Mouse (Mus musculus) heart, embryonic 11.5 days (tissue): ENCODE measurements around the gene Bri3bp. TPM values are rescaled to one million over a fixed set of nuclear protein-coding genes. Genes with fewer than 3 reads are reported as not detected.

ENCODE experiments used
- ATAC-seq: fragments of 200-750 bp; cut with Nextera tagmentation; replicated peaks from 2 replicates; pipeline ENCODE4 v1.8.0; 2017; ENCODE audit warnings: moderate library complexity; ENCODE audit not compliant: insufficient number of reproducible peaks, low FRiP score, low TSS enrichment
- H3K27ac ChIP-seq: fragments of 300-500 bp; sonication (generic); 2 replicates; pipeline ENCODE4 v1.5.1; 2014; ENCODE audit warnings: mild to moderate bottlenecking, low read depth, low read length
- H3K27me3 ChIP-seq: fragments of 300-500 bp; sonication (generic); 2 replicates; pipeline ENCODE4 v1.6.1; 2014; ENCODE audit warnings: mild to moderate bottlenecking, low read length, mixed read lengths; ENCODE audit not compliant: control insufficient read depth, insufficient read depth
- H3K36me3 ChIP-seq: fragments of 300-500 bp; sonication (generic); 2 replicates; pipeline ENCODE4 v1.6.1; 2014; ENCODE audit warnings: mild to moderate bottlenecking, low read length, moderate library complexity, mixed read lengths; ENCODE audit not compliant: control insufficient read depth, insufficient read depth
- H3K4me1 ChIP-seq: fragments of 300-500 bp; sonication (generic); 2 replicates; pipeline ENCODE4 v1.6.1; 2014; ENCODE audit warnings: low read length; ENCODE audit not compliant: control insufficient read depth, insufficient read depth
- H3K4me2 ChIP-seq: fragments of 300-500 bp; sonication (generic); 2 replicates; pipeline ENCODE4 v1.6.1; 2014; ENCODE audit warnings: mild to moderate bottlenecking, moderate library complexity
- H3K4me3 ChIP-seq: fragments of 300-500 bp; sonication (generic); 2 replicates; pipeline ENCODE4 v1.5.1; 2014; ENCODE audit warnings: low read depth, low read length
- H3K9ac ChIP-seq: fragments of 300-500 bp; sonication (generic); 2 replicates; pipeline ENCODE4 v1.6.1; 2014; ENCODE audit warnings: mild to moderate bottlenecking, low read depth, low read length, moderate library complexity
- H3K9me3 ChIP-seq: fragments of 300-500 bp; sonication (generic); replicated peaks from 2 replicates; pipeline ENCODE4 v1.6.1; 2016; ENCODE audit warnings: low read length; ENCODE audit not compliant: control insufficient read depth
- WGBS: fragments of 180-500 bp; shearing (Covaris S2); extraction: QIAGEN DNeasy Blood & Tissue Kit; methylation state at CpG from one replicate; pipeline ENCODE4 v1.1.7; 2014; ENCODE audit not compliant: insufficient replicate concordance; 5-methylcytosine and 5-hydroxymethylcytosine counted together
- polyA plus RNA-seq: library from polyadenylated mRNA; unstranded; fragments of >200 nt; fragmentation: Nextera tagmentation; extraction: Ambion mirVana; gene quantifications from 2 replicates; pipeline ENCODE4 v1.2.1, GENCODE M21; 2014

Bri3bp gene
- polyA plus RNA-seq, 1 experiment from 2014 or later: 32.7 TPM

DNA sequence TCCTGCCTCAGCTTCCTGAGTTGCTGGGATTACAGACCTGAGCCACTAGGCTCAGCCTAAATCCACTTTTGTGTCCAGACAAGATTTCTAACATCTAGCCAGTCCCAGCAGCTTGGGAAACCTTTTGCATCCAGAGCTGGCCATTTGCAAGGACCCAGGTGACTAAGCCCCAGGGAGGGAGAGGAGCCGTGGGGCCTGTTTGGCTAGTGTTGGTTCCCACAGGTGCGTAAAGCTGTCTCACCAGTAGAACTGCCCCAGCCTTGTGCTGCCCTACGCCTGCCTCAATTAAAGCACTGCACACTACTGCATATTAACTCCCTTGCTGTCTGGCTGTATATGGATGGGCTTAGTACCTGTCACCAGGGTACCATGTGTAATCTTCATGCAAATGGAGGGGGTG, 38.0 kb downstream of the Bri3bp start:
- H3K4me2 ChIP-seq: no peak overlapping the region
- no peak overlapping the region for H3K27ac ChIP-seq
- peaks cover 12% of the 10 kb centered on the region; the same call in 1 of the 2 replicates for H3K4me1 ChIP-seq
- no peak overlapping the region for H3K9ac ChIP-seq
- H3K36me3 ChIP-seq: peaks cover 6% of the 10 kb centered on the region
- ATAC-seq: no peak
- H3K27me3 ChIP-seq: no peaks in the 10 kb centered on the region
- H3K9me3 ChIP-seq: no peaks in the 10 kb centered on the region
- 84% methylated on average over 3 of the region's 3 CpGs for WGBS
- H3K4me3 ChIP-seq: no peak overlapping the region

DNA sequence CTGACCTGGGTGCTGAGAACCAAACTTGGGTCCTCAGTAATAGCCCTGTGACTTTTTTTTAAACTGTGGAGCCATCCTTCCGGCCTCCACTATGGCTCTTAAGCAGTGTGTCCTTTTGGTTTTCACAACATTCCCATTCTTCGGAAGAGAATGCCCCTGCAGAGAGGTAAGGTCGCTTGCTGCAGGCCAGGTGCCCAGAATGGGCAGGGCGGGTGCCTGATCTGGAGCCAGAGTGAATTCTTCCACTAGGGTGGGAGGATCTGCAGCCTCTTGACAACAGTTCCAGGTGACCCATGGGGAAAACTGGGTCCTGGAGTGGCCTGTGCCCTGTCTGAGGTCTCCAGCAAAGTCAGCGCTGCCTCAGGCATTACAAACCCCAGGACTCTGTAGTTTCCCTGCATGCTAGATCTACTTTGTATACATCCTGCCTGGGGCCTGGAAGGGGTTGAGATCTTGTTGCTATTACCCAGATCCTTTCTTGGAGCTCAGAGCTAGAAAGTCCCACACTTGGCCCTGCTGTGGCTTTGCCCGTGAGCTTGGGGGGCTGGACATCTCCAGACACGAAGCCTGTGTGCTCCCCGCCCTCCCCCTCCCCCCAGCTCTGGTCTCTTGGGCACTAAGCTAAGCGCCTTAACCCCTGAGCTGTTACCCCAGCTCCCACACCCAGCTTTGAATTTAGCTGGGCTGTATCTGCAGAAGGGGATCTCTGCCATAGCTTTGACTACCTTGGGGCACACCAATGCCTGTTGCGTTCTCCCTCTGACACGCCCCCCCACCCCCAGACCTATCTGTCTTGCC, 39.3 kb downstream of the Bri3bp start:
- H3K4me2 ChIP-seq: no peak overlapping the region
- no peak for ATAC-seq
- no peak overlapping the region for H3K27ac ChIP-seq
- no peaks in the 10 kb centered on the region for H3K27me3 ChIP-seq
- H3K4me3 ChIP-seq: no peak overlapping the region
- WGBS: 76% methylated on average over 11 of the region's 11 CpGs
- H3K4me1 ChIP-seq: peaks cover 12% of the 10 kb centered on the region; the same call in 1 of the 2 replicates
- H3K36me3 ChIP-seq: peaks cover 8% of the 10 kb centered on the region
- H3K9me3 ChIP-seq: no peaks in the 10 kb centered on the region
- no peak overlapping the region for H3K9ac ChIP-seq

DNA sequence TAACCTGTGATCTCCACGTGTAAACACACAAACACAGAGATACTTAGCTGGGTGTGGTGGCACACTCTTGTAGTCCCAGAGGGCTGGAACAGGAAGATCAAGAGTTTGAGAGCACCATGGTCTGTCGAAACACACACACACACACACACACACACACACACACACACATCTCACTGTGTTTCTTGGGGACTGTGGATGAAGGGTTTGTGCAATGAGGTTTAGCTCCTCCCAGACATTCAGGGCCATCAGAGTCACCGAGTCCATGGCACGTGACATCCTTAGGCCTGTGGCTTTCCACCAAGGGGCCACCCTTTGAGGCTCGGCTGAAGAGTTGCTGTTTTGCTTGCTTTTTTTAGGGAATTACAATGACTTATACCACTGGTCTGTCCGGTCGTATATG, 41.1 kb downstream of the Bri3bp start:
- Histone ChIP-seq H3K36me3 (peaks cover 8% of the 10 kb centered on the region), H3K4me3 (no peak overlapping the region)
- no peak for ATAC-seq

DNA sequence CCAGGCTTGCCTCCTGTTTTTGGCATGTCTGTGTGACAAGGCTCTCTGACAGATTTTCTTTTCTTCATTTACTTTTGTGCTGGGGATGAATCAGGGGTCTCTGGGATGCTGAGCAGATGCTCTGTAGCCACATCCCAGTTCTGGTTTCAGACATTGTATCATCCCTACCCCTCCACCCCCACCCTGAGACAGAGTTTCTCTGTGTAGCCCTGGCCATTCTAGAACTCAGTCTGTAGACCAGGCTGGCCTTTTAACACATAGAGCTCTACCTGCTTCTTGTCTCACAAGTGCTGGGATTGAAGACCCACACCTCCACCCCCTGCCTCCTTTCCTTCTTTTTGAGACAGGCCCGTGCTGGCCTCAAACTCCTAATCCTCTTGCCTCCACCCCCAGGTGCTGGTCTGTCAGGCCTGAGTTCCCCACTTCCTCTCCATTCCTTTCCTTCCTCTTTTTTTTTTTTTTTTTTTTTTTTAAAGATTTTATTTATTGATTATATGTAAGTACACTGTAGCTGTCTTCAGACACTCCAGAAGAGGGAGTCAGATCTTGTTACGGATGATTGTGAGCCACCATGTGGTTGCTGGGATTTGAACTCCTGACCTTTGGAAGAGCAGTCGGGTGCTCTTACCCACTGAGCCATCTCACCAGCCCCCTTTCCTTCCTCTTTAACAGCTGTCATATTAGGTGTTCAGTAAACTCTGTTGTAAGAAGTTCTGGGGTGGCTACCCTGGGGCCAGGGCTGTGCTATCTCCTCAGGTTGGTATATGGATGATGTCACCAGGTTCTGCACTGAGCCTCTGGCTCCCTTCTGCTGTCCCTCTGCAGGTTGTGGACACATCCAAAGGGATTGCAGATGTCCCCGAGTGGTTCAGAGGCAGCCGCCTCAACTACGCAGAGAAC, 42.6 kb downstream of the Bri3bp start:
- Histone ChIP-seq H3K36me3 (peaks cover 8% of the 10 kb centered on the region), H3K4me1 (no peaks in the 10 kb centered on the region), H3K9me3 (no peaks in the 10 kb centered on the region), H3K4me2 (no peak overlapping the region), H3K27me3 (no peaks in the 10 kb centered on the region), H3K9ac (no peak overlapping the region), H3K27ac (no peak overlapping the region), H3K4me3 (no peak overlapping the region)
- ATAC-seq: no peak
- 77% methylated on average over 5 of the region's 6 CpGs for WGBS

More for the DNA sequence above, 41.1 kb downstream of the Bri3bp start:
- no peak overlapping the region for H3K4me2 ChIP-seq
- H3K9me3 ChIP-seq: no peaks in the 10 kb centered on the region
- no peak overlapping the region for H3K9ac ChIP-seq
- H3K27me3 ChIP-seq: no peaks in the 10 kb centered on the region
- WGBS: 88% methylated on average over 7 of the region's 7 CpGs
- no peak overlapping the region for H3K27ac ChIP-seq
- H3K4me1 ChIP-seq: no peaks in the 10 kb centered on the region

DNA sequence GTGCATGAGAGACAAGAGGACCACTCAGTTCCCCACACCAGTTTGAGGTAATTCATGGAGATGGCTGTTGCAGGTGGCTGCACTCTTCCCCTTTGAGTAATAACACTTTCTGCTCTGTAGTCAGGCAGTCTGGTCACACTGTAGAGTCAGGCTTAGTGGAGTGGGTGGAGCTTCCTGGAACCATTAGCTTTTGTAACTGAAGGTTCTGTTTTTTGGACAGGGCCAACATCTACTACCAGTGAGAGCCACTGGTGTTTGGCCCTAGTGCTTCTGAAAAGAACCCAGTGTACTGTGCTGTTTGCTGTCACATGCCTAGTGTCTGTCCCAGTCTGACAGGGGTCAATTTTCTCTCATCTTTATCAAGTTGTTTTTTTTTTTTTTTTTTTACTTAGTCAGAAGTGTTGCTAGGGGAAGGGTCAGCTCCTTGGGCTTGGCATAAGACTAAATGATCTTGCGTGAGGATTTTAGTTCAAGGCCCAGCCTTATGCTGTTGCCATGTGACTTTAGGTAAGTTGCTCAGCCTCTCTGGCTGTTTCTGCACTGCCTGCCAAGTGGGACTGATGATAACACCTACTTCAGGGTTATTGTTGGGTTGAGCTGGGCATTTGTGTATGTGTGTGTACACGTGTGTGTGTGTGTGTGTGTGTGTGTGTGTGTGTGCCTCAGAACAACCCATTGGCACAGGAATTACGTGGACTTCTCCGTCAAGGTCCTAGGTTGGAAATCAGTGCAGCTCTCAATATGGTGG, 43.8 kb downstream of the Bri3bp start:
- no peak overlapping the region for H3K27ac ChIP-seq
- peaks cover 8% of the 10 kb centered on the region for H3K36me3 ChIP-seq
- H3K9me3 ChIP-seq: no peaks in the 10 kb centered on the region
- no peaks in the 10 kb centered on the region for H3K4me1 ChIP-seq
- no peak overlapping the region for H3K4me3 ChIP-seq
- H3K9ac ChIP-seq: no peak overlapping the region
- H3K4me2 ChIP-seq: no peak overlapping the region
- no peaks in the 10 kb centered on the region for H3K27me3 ChIP-seq
- whole genome bisulfite sequencing: 89% methylated on average over 4 of the region's 4 CpGs
- ATAC-seq: no peak

DNA sequence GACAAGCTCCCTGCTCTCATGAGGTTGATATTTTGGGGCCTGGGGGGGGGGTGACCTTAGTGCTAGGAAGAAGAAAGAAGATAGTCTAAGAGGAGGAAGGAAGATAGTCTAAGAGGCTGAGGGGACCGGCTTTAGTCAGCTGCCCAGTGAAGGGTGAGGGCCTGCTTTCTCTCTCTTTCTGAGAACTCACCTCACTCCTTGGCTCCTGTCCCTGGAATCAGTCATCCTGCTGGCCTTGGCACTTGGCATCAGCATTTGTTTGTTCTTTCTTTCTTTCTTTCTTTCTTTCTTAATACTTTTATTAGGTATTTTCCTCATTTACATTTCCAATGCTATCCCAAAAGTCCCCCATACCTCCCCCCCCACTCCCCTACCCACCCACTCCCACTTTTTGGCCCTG, 44.7 kb downstream of the Bri3bp start:
- Histone ChIP-seq H3K4me1 (no peaks in the 10 kb centered on the region), H3K9ac (no peak overlapping the region), H3K27ac (no peak overlapping the region), H3K27me3 (no peaks in the 10 kb centered on the region), H3K4me2 (no peak overlapping the region), H3K9me3 (no peaks in the 10 kb centered on the region), H3K36me3 (peaks cover 8% of the 10 kb centered on the region), H3K4me3 (no peak overlapping the region)
- 47% methylated on average over 1 of the region's 1 CpGs for WGBS
- no peak for ATAC-seq

DNA sequence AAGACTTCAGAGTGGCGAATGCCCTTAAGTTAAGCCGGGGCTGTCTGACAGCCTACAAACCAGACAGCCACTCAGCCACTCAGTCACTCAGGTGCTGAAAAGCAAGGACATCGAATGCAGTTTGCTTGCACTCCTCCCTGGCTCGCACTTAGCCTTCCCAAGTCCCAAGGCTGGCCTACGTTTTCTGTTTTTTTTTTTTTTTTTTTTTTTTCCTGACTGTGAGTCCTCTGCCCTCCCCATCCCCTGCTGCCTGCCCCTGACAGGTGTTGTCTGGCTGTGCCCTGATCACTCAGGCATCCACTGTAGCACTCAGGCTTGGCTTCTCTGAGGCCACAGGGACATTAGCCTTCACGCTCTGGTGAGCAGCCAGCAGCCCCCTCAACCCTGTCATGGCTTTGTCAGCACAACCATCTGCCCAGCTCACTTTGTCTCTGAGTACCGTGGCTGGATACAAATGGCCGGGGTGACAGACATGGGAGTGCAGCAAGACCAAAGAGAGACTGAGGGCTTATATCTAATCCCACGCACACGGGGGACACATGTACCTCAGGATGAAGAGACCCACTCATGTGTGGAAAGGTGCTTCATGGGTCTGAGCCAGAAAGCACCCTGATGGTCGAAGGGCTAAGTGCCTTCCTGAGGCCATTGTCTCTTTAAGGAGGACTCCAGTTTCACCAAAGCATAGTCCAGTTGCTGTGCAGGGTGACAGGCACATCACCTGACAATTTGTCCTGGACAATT, 46.2 kb downstream of the Bri3bp start:
- peaks cover 8% of the 10 kb centered on the region for H3K36me3 ChIP-seq
- WGBS: 74% methylated on average over 11 of the region's 11 CpGs

DNA sequence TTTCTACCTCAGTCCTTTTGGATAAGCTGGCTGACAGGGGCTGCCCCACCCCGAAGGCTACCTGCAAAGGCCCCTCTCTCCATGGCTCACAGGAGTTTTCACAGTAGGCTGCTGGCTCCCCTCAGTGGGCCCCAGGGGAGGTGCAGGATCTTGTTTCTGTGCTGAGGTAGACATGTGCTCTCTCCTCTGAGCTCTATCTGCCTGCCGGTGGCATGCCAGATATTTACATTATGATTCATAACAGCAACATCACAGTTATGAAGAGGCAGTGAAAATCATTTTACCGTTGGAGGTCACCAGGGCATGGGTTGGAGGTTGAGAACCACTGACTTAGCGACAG, 46.7 kb downstream of the Bri3bp start:
- WGBS: 68% methylated on average over 4 of the region's 4 CpGs
- Histone ChIP-seq H3K9me3 (no peaks in the 10 kb centered on the region), H3K4me2 (no peak overlapping the region), H3K4me3 (no peak overlapping the region), H3K36me3 (peaks cover 4% of the 10 kb centered on the region; the same call in 1 of the 2 replicates), H3K27me3 (no peaks in the 10 kb centered on the region), H3K4me1 (no peaks in the 10 kb centered on the region), H3K27ac (no peak overlapping the region), H3K9ac (no peak overlapping the region)
- no peak for ATAC-seq

More for the DNA sequence above, 46.2 kb downstream of the Bri3bp start:
- H3K4me1 ChIP-seq: no peaks in the 10 kb centered on the region
- no peak overlapping the region for H3K27ac ChIP-seq
- H3K9ac ChIP-seq: no peak overlapping the region
- H3K4me2 ChIP-seq: no peak overlapping the region
- H3K9me3 ChIP-seq: no peaks in the 10 kb centered on the region
- H3K4me3 ChIP-seq: no peak overlapping the region
- ATAC-seq: no peak
- no peaks in the 10 kb centered on the region for H3K27me3 ChIP-seq
